Mouse (Mus musculus): ENCODE data around the gene Serpinf1.

DNA sequence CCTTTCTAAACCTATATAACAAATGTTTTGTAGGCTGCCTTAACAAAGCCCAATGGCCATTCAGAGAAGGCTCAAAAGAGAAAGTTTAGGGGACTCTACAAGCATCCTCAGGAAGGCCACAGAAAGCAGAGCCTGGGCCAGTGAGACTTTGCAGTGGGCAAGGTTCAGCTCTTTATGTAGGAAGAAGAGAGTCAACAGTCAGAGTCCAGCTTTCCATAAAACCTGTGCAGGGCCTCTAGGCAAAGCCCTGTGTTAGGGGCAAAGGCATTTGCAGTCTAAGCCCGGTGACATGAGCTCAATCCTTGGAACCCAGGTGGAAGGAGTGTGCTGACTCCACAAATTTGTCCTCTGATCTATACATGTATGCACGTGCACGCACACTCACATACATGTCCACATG lies 2.0 kb upstream of the Serpinf1 start:
- TF ChIP-seq POLR2A (IDR thresholded peaks at IDR 0.05; ENCODE audit: borderline replicate concordance, extremely low read depth, insufficient read depth, insufficient read length, poor library complexity, severe bottlenecking) (no peak), CTCF (IDR thresholded peaks at IDR 0.05; ENCODE audit: borderline replicate concordance, extremely low read depth, insufficient read depth, insufficient read length) (no peak)

All from brain, embryonic 14.5 days (tissue).